Comparison of ENCODE assay signal across 21 mouse cellular contexts in genomic region chr1:165603218-165603617, GRCm38 (mm10). TPM values are rescaled to one million over a fixed set of nuclear protein-coding genes. Genes with fewer than 3 reads are reported as not detected.
DNase-seq lines count a peak whose midpoint lies in the region; ATAC-seq and TF ChIP-seq lines count a peak whose summit lies in the region.
"Had no signal": no experiment of that assay in that cellular context is flagged by ENCODE, and none has a peak within 500 bp of the region (broad histone marks: within the 10 kb centered on the region; RNA-seq: fewer than 3 reads in every experiment).

No protein-coding gene starts in this region.

- ATAC-seq in lung, embryonic 16.5 days (ENCODE audit: low read depth), result peak; percentile 91
- peak; percentile 63; the same call in 1 of the 2 replicates for ATAC-seq in stomach, embryonic 15.5 days (ENCODE audit: insufficient read depth, low FRiP score, low read depth)
- ATAC-seq: forebrain, embryonic 16.5 days had no signal

- dilution Hi-C loops in CH12.LX (cut with MboI; ENCODE audit: extremely low pct_ligation_motif_present, extremely low pct_unique_long_range_greater_than_20kb, low sequenced_read_pairs), result no loop called here

- no peak overlapping the region for H3K9ac ChIP-seq in lung, embryonic 16.5 days (ENCODE audit: low read length)
- H3K9ac ChIP-seq in CH12.LX (ENCODE audit: insufficient read depth, low read depth), result no peak overlapping the region
- H3K9ac ChIP-seq in stomach, embryonic 15.5 days, result no peak overlapping the region
- H3K9ac ChIP-seq: embryonic facial prominence, embryonic 13.5 days; hindbrain, embryonic 12.5 days; limb, embryonic 15.5 days; liver, embryonic 15.5 days had no signal

- TF ChIP-seq EP300 in CH12.LX (IDR thresholded peaks at IDR 0.05; ENCODE audit: low read length), result no peak

- 44% methylated on average over 14 of the region's 14 CpGs for WGBS in lung, embryonic 16.5 days
- 79% methylated on average over 14 of the region's 14 CpGs for WGBS in stomach, embryonic 15.5 days

- TF ChIP-seq POLR2A in CH12.LX (IDR thresholded peaks at IDR 0.05; ENCODE audit: low read depth, low read length), result no peak
- TF ChIP-seq POLR2A in bone marrow macrophage, adult 2 months (IDR thresholded peaks at IDR 0.05; ENCODE audit: borderline replicate concordance, low read depth, low read length), result no peak

- no peak for DNase-seq in lung, postnatal 14 days
- peak; percentile 13 for DNase-seq in CH12.LX (ENCODE audit: extremely low read depth)
- no peak for DNase-seq in adrenal gland, postnatal 36 days
- DNase-seq in kidney, adult 18-20 months, result no peak
- DNase-seq: cerebellum, adult 9-10 months; heart, postnatal 14 days; kidney, adult 9 months; kidney, postnatal 25 days; retina, postnatal 1 day; right cerebral cortex, postnatal 4 days had no signal

- H3K27ac ChIP-seq in lung, embryonic 16.5 days (ENCODE audit: low read length), result peak overlapping the region; percentile 50
- H3K27ac ChIP-seq in CH12.LX (ENCODE audit: insufficient read depth, low read depth), result no peak overlapping the region
- H3K27ac ChIP-seq in bone marrow macrophage, adult 2 months (ENCODE audit: insufficient read depth, low read depth, low read length), result peak overlapping the region; percentile 66
- H3K27ac ChIP-seq in stomach, embryonic 15.5 days, result no peak overlapping the region
- H3K27ac ChIP-seq: embryonic facial prominence, embryonic 13.5 days; hindbrain, embryonic 12.5 days; limb, embryonic 15.5 days; liver, embryonic 15.5 days; midbrain, embryonic 10.5 days had no signal

- in situ Hi-C loops in CH12.LX (cut with MboI; ENCODE audit: low pct_ligation_motif_present, low pct_unique_long_range_greater_than_20kb, low sequenced_read_pairs), result no loop called here

- TF ChIP-seq CTCF in CH12.LX (conservative IDR thresholded peaks at IDR 0.05 in 1 of 2, IDR thresholded peaks at IDR 0.05 in 1 of 2; ENCODE audit: low read depth in 2 of 2, low read length in 2 of 2), result no peak
- TF ChIP-seq CTCF in bone marrow macrophage, adult 2 months (IDR thresholded peaks at IDR 0.05; ENCODE audit: low read depth, low read length), result no peak

- no peaks in the 10 kb centered on the region for H3K79me2 ChIP-seq in CH12.LX (replicated peaks; ENCODE audit: control insufficient read depth, extremely low read depth, insufficient read depth, poor library complexity, severe bottlenecking)

- no peak for TF ChIP-seq RAD21 in CH12.LX (IDR thresholded peaks at IDR 0.05; ENCODE audit: low read depth, low read length)

- peaks cover 9% of the 10 kb centered on the region for H3K4me1 ChIP-seq in lung, embryonic 16.5 days (replicated peaks; ENCODE audit: control insufficient read depth, insufficient read depth, low read length)
- H3K4me1 ChIP-seq in CH12.LX (ENCODE audit: control insufficient read depth in 1 of 2, insufficient read depth in 2 of 2), result peaks cover 7 to 53% of the 10 kb centered on the region in 2 experiments
- H3K4me1 ChIP-seq in bone marrow macrophage, adult 2 months (ENCODE audit: control insufficient read depth, insufficient read depth, low read length), result peaks cover 29% of the 10 kb centered on the region
- no peaks in the 10 kb centered on the region for H3K4me1 ChIP-seq in stomach, embryonic 15.5 days
- H3K4me1 ChIP-seq: embryonic facial prominence, embryonic 13.5 days; hindbrain, embryonic 12.5 days; limb, embryonic 15.5 days; liver, embryonic 15.5 days; midbrain, embryonic 10.5 days had no signal

- H3K9me3 ChIP-seq in lung, embryonic 16.5 days (ENCODE audit: control insufficient read depth, low read length), result no peaks in the 10 kb centered on the region
- no peaks in the 10 kb centered on the region for H3K9me3 ChIP-seq in CH12.LX (replicated peaks; ENCODE audit: low read length)
- no peaks in the 10 kb centered on the region for H3K9me3 ChIP-seq in stomach, embryonic 15.5 days
- H3K9me3 ChIP-seq: embryonic facial prominence, embryonic 13.5 days; hindbrain, embryonic 12.5 days; limb, embryonic 15.5 days; liver, embryonic 15.5 days; midbrain, embryonic 10.5 days had no signal

- H3K4me3 ChIP-seq in lung, embryonic 16.5 days (ENCODE audit: low read length), result no peak overlapping the region
- H3K4me3 ChIP-seq in CH12.LX (replicated peaks in 1 of 3; ENCODE audit: low read depth in 2 of 3, low read length in 2 of 3, poor library complexity in 1 of 3), result no peak overlapping the region
- no peak overlapping the region for H3K4me3 ChIP-seq in bone marrow macrophage, adult 2 months (ENCODE audit: insufficient read depth, low read length)
- H3K4me3 ChIP-seq in stomach, embryonic 15.5 days (replicated peaks), result no peak overlapping the region
- H3K4me3 ChIP-seq: embryonic facial prominence, embryonic 13.5 days; hindbrain, embryonic 12.5 days; limb, embryonic 15.5 days; liver, embryonic 15.5 days; midbrain, embryonic 10.5 days had no signal

- peaks cover 41% of the 10 kb centered on the region for H3K36me3 ChIP-seq in lung, embryonic 16.5 days (ENCODE audit: control insufficient read depth, insufficient read depth, low read length)
- H3K36me3 ChIP-seq in CH12.LX (replicated peaks in 1 of 2; ENCODE audit: control insufficient read depth in 1 of 2, insufficient read depth in 1 of 2, low read length in 1 of 2), result peaks cover 0 to 25% of the 10 kb centered on the region in 2 experiments
- H3K36me3 ChIP-seq in stomach, embryonic 15.5 days, result peaks cover 25% of the 10 kb centered on the region
- H3K36me3 ChIP-seq: liver, embryonic 15.5 days had no signal

- no peaks in the 10 kb centered on the region for H3K27me3 ChIP-seq in lung, embryonic 16.5 days (ENCODE audit: control insufficient read depth, insufficient read depth, low read depth, low read length)
- no peaks in the 10 kb centered on the region for H3K27me3 ChIP-seq in CH12.LX (replicated peaks)
- no peaks in the 10 kb centered on the region for H3K27me3 ChIP-seq in stomach, embryonic 15.5 days (replicated peaks)
- H3K27me3 ChIP-seq: embryonic facial prominence, embryonic 13.5 days; hindbrain, embryonic 12.5 days; limb, embryonic 15.5 days; liver, embryonic 15.5 days had no signal

- H3K4me2 ChIP-seq in lung, embryonic 16.5 days (ENCODE audit: low read depth, low read length), result no peak overlapping the region
- H3K4me2 ChIP-seq in CH12.LX (ENCODE audit: insufficient read depth, low read depth, poor library complexity, severe bottlenecking), result no peak overlapping the region
- no peak overlapping the region for H3K4me2 ChIP-seq in stomach, embryonic 15.5 days
- H3K4me2 ChIP-seq: embryonic facial prominence, embryonic 13.5 days; heart, embryonic 11.5 days; hindbrain, embryonic 12.5 days; limb, embryonic 15.5 days; liver, embryonic 15.5 days had no signal

TF ChIP-seq in CH12.LX, 34 proteins besides CTCF, POLR2A, EP300 and RAD21:
- TF ChIP-seq CHD1 (IDR thresholded peaks at IDR 0.05; ENCODE audit: low read depth, low read length), result no peak

RNA-seq across cellular contexts. Expression of gene Mpzl1, which starts 31.1 kb away (rescaled TPM):
- 176 and 183 TPM in 2 replicates for polyA plus RNA-seq in lung, embryonic 16.5 days (2015; fragmentation: Nextera tagmentation; extraction: Ambion mirVana)
- total RNA-seq in CH12.LX (2012; rRNA removed) (5.0 and 6.5 TPM in 2 replicates), CH12.LX (2014; rRNA removed) (2.0 and 2.8 TPM in 2 replicates)
- polyA plus RNA-seq in CH12.LX (2012; ENCODE audit: insufficient read length, low read depth), result 6.2 and 6.7 TPM in 2 replicates
- polyA plus RNA-seq in bone marrow macrophage, adult 2 months (2012; ENCODE audit: insufficient read depth, insufficient read length, missing spikeins), result 2.8 and 5.4 TPM in 2 replicates
- 159 and 164 TPM in 2 replicates for polyA plus RNA-seq in stomach, embryonic 15.5 days (2015; fragmentation: Nextera tagmentation; extraction: Ambion mirVana)
- 10 to 100 TPM; 22.7 to 30.8 TPM for total RNA-seq in adrenal gland, postnatal 36 days (2021)
- total RNA-seq: monocyte, adult 5-6 weeks had no signal

Comparison
In these comparisons a context has a peak if more than half of its experiments do, and no peak if none do; other contexts are left out.
1. H3K27ac ChIP-seq: peak in lung, embryonic 16.5 days (single experiment) and bone marrow macrophage, adult 2 months (single experiment); none in CH12.LX (single experiment) and stomach, embryonic 15.5 days (single experiment).
2. RNA of gene Mpzl1, which starts 31.1 kb away (polyA plus RNA-seq): 176 to 183 TPM in lung, embryonic 16.5 days and 159 to 164 TPM in stomach, embryonic 15.5 days; 6.2 to 6.7 TPM in CH12.LX and 2.8 to 5.4 TPM in bone marrow macrophage, adult 2 months; every median in the first group is over 10 times any median in the second.